Mouse (Mus musculus): Measurements from ENCODE around the gene Gramd2. TPM values are rescaled to one million over a fixed set of nuclear protein-coding genes. Genes with fewer than 3 reads are reported as not detected.

Gramd2 gene
- total and polyA plus RNA-seq, 2 experiments, result 0.06 TPM; not detected in 1

DNA sequence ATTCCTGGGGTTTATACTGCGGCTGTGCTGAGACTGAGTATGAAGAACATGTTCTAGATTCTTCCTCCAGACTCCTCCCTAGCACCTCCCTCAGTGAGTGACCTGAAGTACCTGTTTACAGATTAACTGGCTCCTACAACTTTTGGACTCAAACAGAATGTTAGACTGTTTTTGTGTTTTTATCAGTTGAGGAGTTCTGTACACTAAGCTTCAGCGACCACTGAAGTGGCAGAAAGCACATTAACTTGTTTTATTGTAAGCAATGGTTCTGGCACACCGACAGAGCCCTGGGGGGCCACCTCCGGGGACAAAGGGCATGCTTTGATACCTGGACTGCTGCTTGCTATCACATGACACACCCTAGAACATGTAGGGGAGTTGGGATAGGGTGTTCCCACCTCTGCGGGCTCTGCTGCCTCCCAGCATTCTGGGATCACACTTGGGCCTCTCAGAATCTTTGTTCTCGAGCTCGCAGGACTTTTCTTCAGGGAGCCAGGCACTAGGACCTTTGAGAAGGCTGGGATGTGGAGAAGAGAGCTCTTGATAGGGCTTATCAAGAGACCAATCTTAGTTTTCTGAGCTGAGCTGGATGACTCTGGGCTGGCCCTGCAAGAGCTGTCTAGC, 36.4 kb downstream of the Gramd2 start:
- Histone ChIP-seq H3K79me2 (ENCODE audit: control insufficient read depth, insufficient read depth, low read length) (no peaks in the 10 kb centered on the region), H3K36me3 (ENCODE audit: control insufficient read depth, insufficient read depth, low read length) (no peaks in the 10 kb centered on the region), H3K4me1 (ENCODE audit: control insufficient read depth, insufficient read depth, low read length) (no peaks in the 10 kb centered on the region), H3K27ac (replicated peaks; ENCODE audit: insufficient read depth, low read depth, low read length) (no peak overlapping the region), H3K4me3 (ENCODE audit: insufficient read depth, low read depth, low read length) (no peak overlapping the region), H3K9ac (ENCODE audit: low read depth, low read length) (no peak overlapping the region), H3K27me3 (ENCODE audit: control insufficient read depth, insufficient read depth, low read length) (peaks cover 8% of the 10 kb centered on the region; the same call in 1 of the 2 replicates)
- TF ChIP-seq POLR2A (IDR thresholded peaks at IDR 0.05; ENCODE audit: extremely low read depth, insufficient read depth, low read length) (no peak), CTCF (IDR thresholded peaks at IDR 0.05; ENCODE audit: low read depth, low read length) (no peak)
- WGBS, result 44% methylated on average over 7 of the region's 7 CpGs
- no peak for DNase-seq (ENCODE audit: extremely low read depth, low read depth, low spot score)

DNA sequence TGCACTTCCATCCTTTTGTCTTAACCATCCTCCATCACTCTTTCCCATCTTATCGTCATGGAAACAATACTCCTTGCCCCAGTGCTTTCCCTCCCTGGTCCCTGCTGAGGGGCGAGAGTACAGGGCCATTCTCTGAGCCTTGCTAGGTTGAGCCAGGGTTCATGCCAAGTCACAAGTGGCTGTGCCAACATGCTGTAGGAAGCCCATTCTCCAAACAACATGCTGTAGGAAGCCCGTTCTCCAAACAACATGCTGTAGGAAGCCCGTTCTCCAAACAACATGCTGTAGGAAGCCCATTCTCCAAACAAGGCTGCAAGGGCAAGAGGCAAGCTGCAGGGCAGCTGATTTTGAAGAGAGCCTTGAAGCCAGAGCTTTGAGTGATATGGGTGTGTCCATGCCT, 38.3 kb downstream of the Gramd2 start:
- Histone ChIP-seq H3K27ac (replicated peaks; ENCODE audit: insufficient read depth, low read depth, low read length) (no peak overlapping the region), H3K36me3 (ENCODE audit: control insufficient read depth, insufficient read depth, low read length) (no peaks in the 10 kb centered on the region), H3K9ac (ENCODE audit: low read depth, low read length) (no peak overlapping the region), H3K4me1 (ENCODE audit: control insufficient read depth, insufficient read depth, low read length) (no peaks in the 10 kb centered on the region), H3K4me3 (ENCODE audit: insufficient read depth, low read depth, low read length) (no peak overlapping the region), H3K27me3 (ENCODE audit: control insufficient read depth, insufficient read depth, low read length) (peaks cover 8% of the 10 kb centered on the region; the same call in 1 of the 2 replicates), H3K79me2 (ENCODE audit: control insufficient read depth, insufficient read depth, low read length) (no peaks in the 10 kb centered on the region)
- DNase-seq (ENCODE audit: extremely low read depth, low read depth, low spot score), result no peak
- 91% methylated on average over 4 of the region's 4 CpGs for WGBS
- TF ChIP-seq POLR2A (IDR thresholded peaks at IDR 0.05; ENCODE audit: extremely low read depth, insufficient read depth, low read length) (no peak), CTCF (IDR thresholded peaks at IDR 0.05; ENCODE audit: low read depth, low read length) (no peak)

DNA sequence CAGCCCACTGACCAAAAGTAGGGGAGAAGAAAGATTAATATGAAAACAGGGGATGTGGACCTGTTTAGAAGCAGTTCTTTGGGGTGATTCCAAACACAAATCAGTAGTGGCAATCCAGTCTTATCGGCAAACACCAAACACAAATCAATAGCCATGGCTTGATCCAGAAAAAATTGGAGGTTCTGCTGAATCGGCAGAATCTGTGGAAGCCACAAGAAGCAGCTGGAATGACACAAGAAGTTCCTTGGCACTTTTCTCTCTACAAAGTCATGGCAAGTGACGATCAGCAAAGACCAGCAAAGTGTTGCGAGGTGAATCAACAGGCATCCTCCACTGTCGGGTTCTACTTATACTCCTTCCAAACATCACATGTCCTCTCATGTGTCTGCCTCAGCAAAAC, 41.2 kb downstream of the Gramd2 start:
- Histone ChIP-seq H3K36me3 (ENCODE audit: control insufficient read depth, insufficient read depth, low read length) (no peaks in the 10 kb centered on the region), H3K27me3 (ENCODE audit: control insufficient read depth, insufficient read depth, low read length) (peaks cover 11% of the 10 kb centered on the region; the same call in 1 of the 2 replicates), H3K79me2 (ENCODE audit: control insufficient read depth, insufficient read depth, low read length) (no peaks in the 10 kb centered on the region), H3K4me3 (ENCODE audit: insufficient read depth, low read depth, low read length) (no peak overlapping the region), H3K27ac (replicated peaks; ENCODE audit: insufficient read depth, low read depth, low read length) (no peak overlapping the region), H3K9ac (ENCODE audit: low read depth, low read length) (no peak overlapping the region), H3K4me1 (ENCODE audit: control insufficient read depth, insufficient read depth, low read length) (no peaks in the 10 kb centered on the region)
- DNase-seq (ENCODE audit: extremely low read depth, low read depth, low spot score), result peak; percentile 21
- TF ChIP-seq CTCF (IDR thresholded peaks at IDR 0.05; ENCODE audit: low read depth, low read length) (no peak), POLR2A (IDR thresholded peaks at IDR 0.05; ENCODE audit: extremely low read depth, insufficient read depth, low read length) (no peak)
- WGBS, result 56% methylated on average over 5 of the region's 5 CpGs

DNA sequence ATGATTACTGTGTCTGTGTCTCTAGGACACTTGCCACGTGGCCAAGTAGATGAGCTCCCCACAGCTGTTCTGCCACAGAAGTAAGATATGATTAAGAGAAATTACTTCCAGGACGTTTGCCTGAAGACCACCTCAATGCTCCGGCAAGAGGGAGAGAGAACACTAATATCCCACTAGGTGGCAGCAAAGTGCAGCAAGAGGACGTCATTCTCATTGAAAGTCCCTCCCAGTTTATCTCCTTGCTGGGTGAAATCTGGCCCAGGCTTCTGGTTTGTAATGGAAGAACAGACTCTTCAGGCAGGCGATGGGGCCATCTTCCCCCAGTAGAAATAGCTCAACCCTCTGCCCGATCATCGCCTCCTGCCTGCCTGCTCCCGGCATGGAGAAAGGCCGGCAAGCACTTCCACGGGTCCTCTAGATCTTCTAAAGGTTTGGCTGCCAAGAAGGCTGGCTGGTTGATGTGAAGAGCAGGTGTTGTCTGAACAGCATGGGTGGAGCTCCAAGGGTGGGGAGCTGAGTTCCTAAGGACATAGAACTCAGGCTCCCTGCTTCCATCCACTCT, 43.2 kb downstream of the Gramd2 start:
- H3K4me3 ChIP-seq (ENCODE audit: insufficient read depth, low read depth, low read length), result no peak overlapping the region
- H3K27me3 ChIP-seq (ENCODE audit: control insufficient read depth, insufficient read depth, low read length), result peaks cover 12% of the 10 kb centered on the region; the same call in 1 of the 2 replicates
- H3K36me3 ChIP-seq (ENCODE audit: control insufficient read depth, insufficient read depth, low read length), result no peaks in the 10 kb centered on the region
- no peak overlapping the region for H3K27ac ChIP-seq (replicated peaks; ENCODE audit: insufficient read depth, low read depth, low read length)
- no peaks in the 10 kb centered on the region for H3K4me1 ChIP-seq (ENCODE audit: control insufficient read depth, insufficient read depth, low read length)
- no peak overlapping the region for H3K9ac ChIP-seq (ENCODE audit: low read depth, low read length)
- peak; percentile 54 for DNase-seq (ENCODE audit: extremely low read depth, low read depth, low spot score)
- no peak for TF ChIP-seq POLR2A (IDR thresholded peaks at IDR 0.05; ENCODE audit: extremely low read depth, insufficient read depth, low read length)
- TF ChIP-seq CTCF (IDR thresholded peaks at IDR 0.05; ENCODE audit: low read depth, low read length), result peak; percentile 71
- WGBS, result 18% methylated on average over 10 of the region's 10 CpGs
- no peaks in the 10 kb centered on the region for H3K79me2 ChIP-seq (ENCODE audit: control insufficient read depth, insufficient read depth, low read length)

DNA sequence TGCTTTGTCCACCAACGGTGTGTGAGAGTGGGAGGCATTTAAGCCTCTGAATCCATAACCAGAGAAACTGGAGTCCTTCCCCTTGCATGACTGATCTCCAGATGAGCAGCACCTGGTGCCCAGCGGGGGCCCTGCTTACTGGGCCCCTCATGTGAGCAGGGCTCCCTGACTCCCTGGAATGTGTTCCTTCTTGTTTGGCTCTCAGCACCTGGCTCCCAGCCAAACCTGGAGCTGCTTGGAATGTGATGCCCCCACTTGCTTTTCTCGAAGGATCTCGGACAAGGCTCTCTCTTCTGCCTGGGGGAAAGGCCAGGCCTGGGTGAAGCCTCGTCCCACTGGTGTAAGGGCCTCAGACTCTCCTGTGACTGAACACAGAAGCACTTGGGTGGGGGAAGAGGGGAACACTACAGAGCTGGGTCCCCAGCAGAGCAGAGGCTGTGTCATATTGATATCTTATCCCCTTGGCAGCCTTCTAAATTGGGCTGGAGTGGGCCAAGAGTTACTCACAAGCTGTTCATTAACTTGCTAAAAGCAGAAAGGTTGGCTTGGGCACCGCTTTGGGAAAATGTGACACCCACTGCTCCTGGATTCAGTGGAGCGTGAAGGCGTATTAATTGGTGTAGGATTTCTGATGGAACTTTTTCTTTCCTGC, 44.0 kb downstream of the Gramd2 start:
- 70% methylated on average over 8 of the region's 8 CpGs for WGBS
- Histone ChIP-seq H3K36me3 (ENCODE audit: control insufficient read depth, insufficient read depth, low read length) (no peaks in the 10 kb centered on the region), H3K4me3 (ENCODE audit: insufficient read depth, low read depth, low read length) (no peak overlapping the region), H3K4me1 (ENCODE audit: control insufficient read depth, insufficient read depth, low read length) (no peaks in the 10 kb centered on the region), H3K27ac (replicated peaks; ENCODE audit: insufficient read depth, low read depth, low read length) (no peak overlapping the region), H3K9ac (ENCODE audit: low read depth, low read length) (no peak overlapping the region), H3K27me3 (ENCODE audit: control insufficient read depth, insufficient read depth, low read length) (peaks cover 9% of the 10 kb centered on the region; the same call in 1 of the 2 replicates), H3K79me2 (ENCODE audit: control insufficient read depth, insufficient read depth, low read length) (no peaks in the 10 kb centered on the region)
- TF ChIP-seq POLR2A (IDR thresholded peaks at IDR 0.05; ENCODE audit: extremely low read depth, insufficient read depth, low read length), result no peak
- TF ChIP-seq CTCF (IDR thresholded peaks at IDR 0.05; ENCODE audit: low read depth, low read length), result no peak
- no peak for DNase-seq (ENCODE audit: extremely low read depth, low read depth, low spot score)

All from liver, adult 2 months (tissue).